Mouse (Mus musculus) left cerebral cortex, postnatal 14 days (tissue): ENCODE data around the gene Slc25a1. TPM values are rescaled to one million over a fixed set of nuclear protein-coding genes. Genes with fewer than 3 reads are reported as not detected.
"Not testable (repeated sequence)": the region's sequence is repeated elsewhere in the genome, so short reads cannot be mapped to it uniquely, and the experiment has no call there.

Experiments
- DNase-seq, 2 experiments: peaks; one replicate each; pipeline ENCODE4 v3.0.0; 2021 to 2022; ENCODE audit warnings: low spot score in 2 of 2, mixed read lengths in 1 of 2
- intact Hi-C: fragments of 180-260 bp; cut with DNase I; formaldehyde crosslinking; loops from one replicate; pipeline ENCODE4 v1.15.1; 2025
- long read RNA-seq, 2 experiments: library from polyadenylated mRNA; stranded (forward); transcript quantifications; one replicate each; pipeline ENCODE4 v2.0.0; 2021
- total RNA-seq, 2 experiments: library from RNA; stranded (reverse); gene quantifications; 2 replicates each; pipeline ENCODE4 v1.2.3; 2021

Gene Slc25a1
- 10 to 100 TPM; 52.4 to 53.8 TPM for total RNA-seq
- long read RNA-seq, experiment 1, transcript Slc25a1-201 (9 exons, 1,666 nt): major isoform, 43 of 52 reads
- long read RNA-seq, experiment 1, partial matches to known transcripts: 1 of 52 reads
- long read RNA-seq, experiment 1, other reads (novel, unspliced or antisense): 8 of 52 reads
- long read RNA-seq, experiment 2, transcript Slc25a1-201 (9 exons, 1,666 nt): major isoform, 31 of 52 reads
- long read RNA-seq, experiment 2, partial matches to known transcripts: 15 of 52 reads
- long read RNA-seq, experiment 2, other reads (novel, unspliced or antisense): 4 of 52 reads

GRCm38 (mm10) chr16:17928087-17928580 lies at the start of gene Slc25a1:
Gene Slc25a1, minus strand, starts transcription at chr16:17928219.
- peak; percentile 65 to 83 for DNase-seq
- intact Hi-C loops: loop anchor here (5.0 to 10.0 kb wide), 2 partner anchors 109 to 287 kb away; partner anchors contain the start of gene Ccdc188

GRCm38 (mm10) chr16:17971853-17972252 lies 43.8 kb upstream of the Slc25a1 start:
- intact Hi-C loops: no loop called here
- DNase-seq: no peak

GRCm38 (mm10) chr16:17962091-17962490 lies 34.1 kb upstream of the Slc25a1 start:
- intact Hi-C loops: no loop called here
- no peak for DNase-seq

GRCm38 (mm10) chr16:17956052-17956638 lies 28.1 kb upstream of the Slc25a1 start:
- intact Hi-C loops, DNase-seq: not testable (repeated sequence)

- intact Hi-C loops: no loop called here
- DNase-seq: no peak
These were observed 23.6 kb upstream of the Slc25a1 start for GRCm38 (mm10) chr16:17951618-17952017.

- intact Hi-C loops: no loop called here
- no peak for DNase-seq
These were observed 22.0 kb upstream of the Slc25a1 start for GRCm38 (mm10) chr16:17950068-17950467.

GRCm38 (mm10) chr16:17949421-17949877 lies 21.4 kb upstream of the Slc25a1 start:
- intact Hi-C loops: no loop called here
- DNase-seq: peak in 1 of 2 experiments; percentile 57

GRCm38 (mm10) chr16:17945081-17945831 lies 17.2 kb upstream of the Slc25a1 start:
- intact Hi-C loops: no loop called here
- DNase-seq: no peak

- intact Hi-C loops: no loop called here
- DNase-seq: no peak
These were observed 15.4 kb upstream of the Slc25a1 start for GRCm38 (mm10) chr16:17943466-17943865.

- intact Hi-C loops: no loop called here
- no peak for DNase-seq
These were observed 11.3 kb upstream of the Slc25a1 start for GRCm38 (mm10) chr16:17939255-17939751.

GRCm38 (mm10) chr16:17938821-17939220 lies 10.8 kb upstream of the Slc25a1 start:
- DNase-seq: peak in 1 of 2 experiments; percentile 68
- intact Hi-C loops: no loop called here

- intact Hi-C loops: no loop called here
- no peak for DNase-seq
These were observed 10.2 kb upstream of the Slc25a1 start for GRCm38 (mm10) chr16:17938187-17938586.

GRCm38 (mm10) chr16:17936776-17937175 lies 8.8 kb upstream of the Slc25a1 start:
- intact Hi-C loops: no loop called here
- no peak for DNase-seq

GRCm38 (mm10) chr16:17934445-17934910 lies 6.5 kb upstream of the Slc25a1 start:
- intact Hi-C loops: loop anchor here (5.0 kb wide), 1 partner anchor 53 kb away; no protein-coding TSS in a partner anchor
- no peak for DNase-seq

GRCm38 (mm10) chr16:17933594-17934444 lies 5.8 kb upstream of the Slc25a1 start:
- no peak for DNase-seq
- intact Hi-C loops: loop anchor here (5.0 kb wide), 1 partner anchor 53 kb away; no protein-coding TSS in a partner anchor

GRCm38 (mm10) chr16:17931906-17932460 lies 4.0 kb upstream of the Slc25a1 start:
- DNase-seq: peak in 1 of 2 experiments; percentile 85
- intact Hi-C loops: loop anchor here (5.0 kb wide), 1 partner anchor 55 kb away; no protein-coding TSS in a partner anchor

- DNase-seq: no peak
- intact Hi-C loops: loop anchor here (5.0 to 10.0 kb wide), 3 partner anchors 58 to 285 kb away; partner anchors contain the start of gene Ccdc188
These were observed 1.6 kb upstream of the Slc25a1 start for GRCm38 (mm10) chr16:17929631-17930030.

GRCm38 (mm10) chr16:17929211-17929610 lies 1.2 kb upstream of the Slc25a1 start:
- intact Hi-C loops: loop anchor here (5.0 to 10.0 kb wide), 2 partner anchors 108 to 286 kb away; partner anchors contain the start of gene Ccdc188
- DNase-seq: no peak
